Comparison of ENCODE assay signal across 14 mouse cellular contexts in the genomic region with DNA sequence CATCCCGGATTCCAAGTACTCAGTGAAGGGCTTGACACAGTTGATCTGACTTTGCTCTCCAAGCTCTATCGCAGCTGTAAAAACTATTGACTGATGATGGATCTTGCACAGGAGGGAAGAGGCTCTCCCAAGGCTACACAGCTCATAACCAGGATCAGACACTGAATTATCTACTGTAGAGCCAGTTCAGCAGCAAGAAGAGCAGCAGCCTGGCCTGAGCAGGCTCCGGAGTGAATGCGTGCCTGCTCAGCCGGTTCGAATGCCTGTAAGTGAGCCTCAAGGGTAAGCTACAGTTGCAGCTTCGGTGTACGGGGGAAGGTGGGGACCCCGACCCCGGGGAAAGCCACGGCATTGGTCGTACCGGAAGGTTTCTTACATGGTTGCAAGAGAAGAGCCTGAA.
"Had no signal": no experiment of that assay in that cellular context is flagged by ENCODE, and none has a peak within 500 bp of the region (broad histone marks: within the 10 kb centered on the region; RNA-seq: fewer than 3 reads in every experiment).

No protein-coding gene starts in this region.

- H3K4me3 ChIP-seq: limb, embryonic 13.5 days; liver, embryonic 12.5 days; liver, embryonic 15.5 days; lung, embryonic 15.5 days had no signal

- H3K9me3 ChIP-seq: limb, embryonic 13.5 days; liver, embryonic 12.5 days; liver, embryonic 15.5 days; lung, embryonic 15.5 days had no signal

- H3K27me3 ChIP-seq: limb, embryonic 13.5 days; liver, embryonic 12.5 days; liver, embryonic 15.5 days; lung, embryonic 15.5 days had no signal

- H3K36me3 ChIP-seq: limb, embryonic 13.5 days; liver, embryonic 12.5 days; liver, embryonic 15.5 days; lung, embryonic 15.5 days had no signal

- ATAC-seq: liver, embryonic 12.5 days had no signal

- DNase-seq: kidney, postnatal 25 days; left cerebral cortex, postnatal 4 days; liver; lung, adult 18-20 months; lung, postnatal 10 days; lung, postnatal 36 days; midbrain, embryonic 14.5 days; thymus, adult 18-20 months; thymus, postnatal 36 days had no signal

- H3K4me1 ChIP-seq: liver, embryonic 12.5 days; liver, embryonic 15.5 days had no signal

- H3K27ac ChIP-seq: kidney, postnatal 0 days; limb, embryonic 13.5 days; liver, embryonic 12.5 days; liver, embryonic 15.5 days; lung, embryonic 15.5 days had no signal
